Mouse (Mus musculus) cortical plate, adult 2 months (tissue): ENCODE data around the gene Fat3.

Source experiments
- CTCF ChIP-seq: fragments of 200-500 bp; IDR thresholded peaks from 2 replicates; pipeline ENCODE4 v1.5.1; 2011; ENCODE audit warnings: mild to moderate bottlenecking, control low read depth, low read length; ENCODE audit not compliant: insufficient read depth; ENCODE audit errors: extremely low read depth
- POLR2A ChIP-seq: fragments of 200-500 bp; IDR thresholded peaks from 2 replicates; pipeline ENCODE4 v1.6.1; 2011; ENCODE audit warnings: mild to moderate bottlenecking, low read length, control low read depth; ENCODE audit not compliant: insufficient read depth; ENCODE audit errors: extremely low read depth

DNA sequence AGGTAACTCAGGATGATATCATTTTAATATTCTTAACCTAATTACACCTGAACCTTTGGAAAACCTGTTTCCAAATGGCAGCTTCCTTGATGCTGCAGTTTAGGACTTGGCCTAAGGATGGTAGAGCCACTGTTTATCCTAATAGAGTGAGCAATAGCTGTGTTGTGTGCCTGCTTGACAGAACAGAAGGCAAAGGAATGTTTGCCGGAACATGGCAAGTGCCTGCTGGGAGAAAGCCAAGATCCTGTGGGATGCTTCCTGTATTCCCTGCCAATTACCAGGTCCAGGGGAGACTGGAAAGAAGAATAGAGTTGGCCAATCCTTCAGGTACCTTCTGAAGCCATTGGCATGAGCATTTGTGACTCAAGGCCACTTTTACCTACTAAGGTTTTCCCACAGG lies 300.1 kb downstream of the Fat3 start:
- TF ChIP-seq POLR2A (no peak), CTCF (no peak)
